Mouse (Mus musculus) G1E (cell line): Measurements from ENCODE around the gene Macrod2. TPM values are rescaled to one million over a fixed set of nuclear protein-coding genes. Genes with fewer than 3 reads are reported as not detected.

ENCODE experiments used
- ATAC-seq: 2 replicates; pipeline ENCODE4 v1.8.0; 2016; ENCODE audit warnings: mild to moderate bottlenecking; ENCODE audit not compliant: insufficient number of reproducible peaks, poor library complexity, low FRiP score, severe bottlenecking; ENCODE audit errors: extremely low read depth
- DNase-seq: peaks from one replicate; pipeline ENCODE4 v3.0.0; 2012; ENCODE audit warnings: low spot score
- H3K27me3 ChIP-seq: 2 replicates; pipeline ENCODE4 v1.6.1; 2012; ENCODE audit warnings: mild to moderate bottlenecking, low read length, inconsistent platforms; ENCODE audit not compliant: insufficient read depth
- H3K36me3 ChIP-seq: replicated peaks from 2 replicates; pipeline ENCODE3; 2012; ENCODE audit warnings: mild to moderate bottlenecking, inconsistent platforms
- H3K4me1 ChIP-seq: 2 replicates; pipeline ENCODE4 v1.6.1; 2012; ENCODE audit warnings: low read depth, low read length, inconsistent platforms, mixed read lengths; ENCODE audit not compliant: insufficient read depth
- H3K4me3 ChIP-seq: 2 replicates; pipeline ENCODE4 v1.5.1; 2012; ENCODE audit warnings: low read depth, mild to moderate bottlenecking, inconsistent platforms, low read length, moderate library complexity, mixed read lengths
- H3K9me3 ChIP-seq: replicated peaks from 2 replicates; pipeline ENCODE4 v1.6.1; 2012; ENCODE audit warnings: inconsistent platforms
- CTCF ChIP-seq: IDR thresholded peaks from 2 replicates; pipeline ENCODE4 v1.5.1; 2012; ENCODE audit warnings: low read depth, low read length, inconsistent platforms, mixed read lengths
- GATA1 ChIP-seq: IDR thresholded peaks from 2 replicates; pipeline ENCODE4 v1.6.1; 2012; ENCODE audit warnings: borderline replicate concordance, low read length, inconsistent platforms, mixed read lengths
- GATA2 ChIP-seq: IDR thresholded peaks from 2 replicates; pipeline ENCODE4 v1.6.1; 2012; ENCODE audit warnings: low read depth, low read length, inconsistent platforms, borderline replicate concordance
- POLR2AphosphoS5 ChIP-seq: IDR thresholded peaks from 2 replicates; pipeline ENCODE4 v1.6.1; 2012; ENCODE audit warnings: low read depth, low read length, inconsistent platforms; ENCODE audit not compliant: insufficient replicate concordance
- TAL1 ChIP-seq: conservative IDR thresholded peaks from 2 replicates; pipeline ENCODE4 v1.6.1; 2012; ENCODE audit warnings: low read depth, low read length, inconsistent platforms, mixed read lengths
- polyA plus RNA-seq: library from polyadenylated mRNA; stranded (reverse); fragments of >175 nt; gene quantifications from 2 replicates; pipeline ENCODE4 v1.2.3, GENCODE M21; 2012
- total RNA-seq, 2 experiments: library from RNA; stranded (forward) in 1 of 2; stranded (reverse) in 1 of 2; fragments of 200-1000 nt in 1 of 2; fragments of >200 nt in 1 of 2; fragmentation: Nextera tagmentation in 1 of 2; gene quantifications; 2 replicates each; pipeline ENCODE4 v1.2.3; 2014 to 2017

The Macrod2 gene
- total and polyA plus RNA-seq, 3 experiments, result 0.38 TPM; not detected in 2

DNA sequence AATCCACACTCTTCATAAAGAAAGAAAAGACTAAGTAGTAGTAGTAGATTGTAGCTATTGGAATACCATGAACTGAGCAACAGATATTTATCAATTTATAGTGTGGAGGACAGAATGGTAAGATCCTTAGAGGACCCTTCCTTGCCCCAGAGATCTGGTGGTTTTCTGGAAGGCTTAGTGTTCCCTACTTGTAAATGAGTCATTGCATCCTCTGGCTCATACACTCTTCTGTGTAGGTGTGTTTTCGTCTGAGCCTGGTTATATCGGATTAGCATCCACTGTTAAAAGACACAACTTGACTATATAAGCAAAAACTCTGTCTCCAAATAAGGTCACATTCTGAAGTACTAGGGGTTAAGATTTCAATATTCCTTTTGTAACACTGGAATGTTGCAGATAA, 905.9 kb downstream of the Macrod2 start:
- H3K4me1 ChIP-seq, result no peaks in the 10 kb centered on the region
- no peaks in the 10 kb centered on the region for H3K27me3 ChIP-seq
- H3K36me3 ChIP-seq, result no peaks in the 10 kb centered on the region
- TF ChIP-seq GATA1 (no peak), POLR2AphosphoS5 (no peak), TAL1 (no peak), GATA2 (no peak), CTCF (no peak)
- H3K4me3 ChIP-seq, result no peak overlapping the region
- DNase-seq (no peak), ATAC-seq (no peak)
- no peaks in the 10 kb centered on the region for H3K9me3 ChIP-seq

DNA sequence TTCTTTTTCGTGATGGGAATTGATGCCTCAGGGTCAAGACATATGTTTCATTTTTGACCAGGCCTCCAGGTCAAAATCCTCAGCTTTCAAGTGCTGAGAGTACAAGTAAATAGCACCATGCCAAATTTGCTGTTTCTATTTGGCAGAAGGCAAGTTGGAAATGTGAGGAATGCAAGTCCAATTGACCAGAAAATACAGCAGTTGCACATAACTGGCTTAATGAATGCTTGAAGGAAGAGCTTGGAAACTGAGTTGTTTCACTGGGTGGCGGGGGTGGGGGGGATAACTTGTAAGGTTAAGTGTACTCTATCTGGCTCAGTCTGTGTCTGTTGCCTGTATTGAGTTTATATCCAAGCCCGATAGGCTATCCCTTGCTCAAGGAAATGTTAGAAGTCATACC, 913.3 kb downstream of the Macrod2 start:
- no peak overlapping the region for H3K4me3 ChIP-seq
- no peaks in the 10 kb centered on the region for H3K27me3 ChIP-seq
- TF ChIP-seq POLR2AphosphoS5, result no peak
- no peak for TF ChIP-seq GATA2
- no peak for TF ChIP-seq GATA1
- no peak for TF ChIP-seq CTCF
- no peak for TF ChIP-seq TAL1
- no peak for ATAC-seq
- H3K4me1 ChIP-seq, result no peaks in the 10 kb centered on the region
- no peaks in the 10 kb centered on the region for H3K36me3 ChIP-seq
- no peak for DNase-seq
- H3K9me3 ChIP-seq, result peaks cover 7% of the 10 kb centered on the region

DNA sequence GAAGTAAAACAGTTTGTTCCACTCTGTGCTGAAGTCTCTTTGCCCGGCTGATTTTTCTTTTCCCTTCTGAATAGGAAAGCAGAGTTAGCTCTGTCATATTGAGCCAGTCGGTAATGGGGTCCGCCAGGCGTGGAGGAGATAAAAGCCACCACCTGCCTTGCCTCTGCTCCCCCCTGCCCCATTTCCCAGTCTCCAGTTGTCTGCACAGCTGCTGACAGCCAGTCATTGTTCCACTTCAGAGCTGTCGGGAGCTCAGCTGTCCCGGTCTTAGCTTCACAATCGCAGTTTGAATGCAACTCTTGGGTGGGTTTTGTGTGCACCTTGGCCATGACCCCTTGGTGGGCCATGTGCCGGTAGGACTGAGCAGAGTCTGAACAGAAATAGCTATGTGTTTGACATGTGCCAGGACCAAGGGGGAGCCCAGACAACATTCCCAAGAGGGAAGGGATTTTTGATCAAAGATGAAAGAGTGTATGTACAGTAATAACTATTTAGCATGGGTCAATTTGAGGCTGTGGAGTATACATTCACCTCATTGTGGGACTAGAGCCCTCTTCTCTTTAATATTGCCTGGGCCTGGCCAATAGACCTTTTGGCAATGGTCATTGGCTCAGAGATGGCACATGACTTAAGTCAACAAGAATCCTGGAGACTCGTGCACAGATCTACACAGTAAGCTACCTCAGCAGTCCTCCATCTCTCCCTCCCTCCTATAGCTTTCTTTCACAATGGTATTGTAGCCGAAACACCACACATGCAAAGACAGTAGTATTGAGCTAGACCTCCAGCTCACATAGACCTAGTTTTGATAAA, 917.2 kb downstream of the Macrod2 start:
- H3K4me1 ChIP-seq, result no peaks in the 10 kb centered on the region
- H3K9me3 ChIP-seq, result peaks cover 7% of the 10 kb centered on the region
- no peak overlapping the region for H3K4me3 ChIP-seq
- ATAC-seq, result no peak
- H3K27me3 ChIP-seq, result no peaks in the 10 kb centered on the region
- no peak for DNase-seq
- TF ChIP-seq GATA1 (no peak), TAL1 (no peak), CTCF (no peak), GATA2 (no peak), POLR2AphosphoS5 (no peak)
- no peaks in the 10 kb centered on the region for H3K36me3 ChIP-seq

DNA sequence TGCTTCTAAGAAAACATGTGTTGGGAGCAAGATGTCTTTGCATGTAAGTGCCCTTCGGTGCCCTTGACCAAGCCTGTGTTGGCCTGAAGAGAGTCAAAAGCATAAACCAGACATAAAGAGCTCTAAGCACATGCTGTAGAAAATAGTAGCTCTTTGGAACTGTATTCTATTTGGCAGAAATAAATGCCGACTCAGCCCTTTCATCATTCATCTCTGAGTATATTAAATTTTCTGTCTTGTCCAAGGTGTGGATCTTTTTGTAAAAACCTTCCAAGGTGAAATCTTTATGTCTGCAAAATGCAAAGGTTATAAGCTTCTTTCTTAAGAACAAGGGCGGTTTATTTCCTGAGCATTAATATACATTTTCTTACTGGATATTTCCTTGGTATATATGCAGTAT, 920.2 kb downstream of the Macrod2 start:
- Histone ChIP-seq H3K4me3 (no peak overlapping the region), H3K9me3 (peaks cover 6% of the 10 kb centered on the region), H3K4me1 (no peaks in the 10 kb centered on the region), H3K36me3 (no peaks in the 10 kb centered on the region), H3K27me3 (no peaks in the 10 kb centered on the region)
- no peak for DNase-seq
- TF ChIP-seq TAL1 (no peak), CTCF (no peak), GATA2 (no peak), POLR2AphosphoS5 (no peak), GATA1 (no peak)
- ATAC-seq, result no peak

DNA sequence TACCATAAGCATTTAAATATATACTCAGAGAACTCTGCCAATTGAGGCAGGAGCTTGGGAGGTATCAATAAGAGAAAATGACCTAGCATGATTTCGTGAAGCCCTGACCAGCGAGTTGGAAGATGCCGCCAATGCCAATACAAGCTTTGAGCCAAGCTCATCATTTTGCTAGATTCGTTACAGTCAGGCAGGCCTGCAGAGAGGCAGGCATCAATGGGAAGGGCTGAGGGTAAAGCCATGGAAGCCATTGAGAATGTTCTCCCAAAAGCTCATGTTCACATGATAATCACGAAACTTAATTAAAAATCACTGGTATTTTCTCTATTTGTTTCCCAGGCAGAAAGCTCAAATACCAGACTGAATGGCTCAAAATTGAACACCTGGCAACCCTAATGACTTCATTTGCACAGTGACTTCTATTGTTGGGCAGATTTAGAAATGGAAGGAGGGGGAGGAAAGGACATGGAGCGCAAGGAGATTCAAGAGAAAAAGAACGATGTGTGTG, 928.9 kb downstream of the Macrod2 start:
- Histone ChIP-seq H3K9me3 (no peaks in the 10 kb centered on the region), H3K4me1 (no peaks in the 10 kb centered on the region), H3K36me3 (no peaks in the 10 kb centered on the region), H3K27me3 (no peaks in the 10 kb centered on the region), H3K4me3 (no peak overlapping the region)
- no peak for DNase-seq
- ATAC-seq, result no peak
- TF ChIP-seq CTCF, result no peak
- no peak for TF ChIP-seq GATA2
- TF ChIP-seq GATA1, result no peak
- TF ChIP-seq TAL1, result no peak
- no peak for TF ChIP-seq POLR2AphosphoS5

DNA sequence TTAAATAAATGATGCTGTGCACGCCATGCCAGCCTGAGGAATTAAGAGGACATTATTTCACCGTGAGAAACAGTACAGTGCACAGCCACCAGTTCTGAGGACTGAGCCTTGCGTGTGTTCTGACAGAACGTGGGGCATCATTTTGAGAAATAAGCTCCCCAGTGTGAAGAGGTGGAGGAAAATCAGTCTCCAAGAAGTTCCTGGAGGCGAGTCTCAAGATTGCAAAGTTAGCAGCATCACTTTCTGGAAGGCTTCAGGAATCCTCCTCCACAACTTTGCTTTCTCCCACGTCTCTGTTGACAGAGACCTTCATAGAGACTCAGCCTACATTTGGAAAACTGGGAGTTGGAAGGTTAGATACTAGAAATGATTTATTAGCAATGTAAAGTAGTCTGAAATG, 932.2 kb downstream of the Macrod2 start:
- TF ChIP-seq GATA2 (no peak), GATA1 (no peak), TAL1 (no peak), CTCF (no peak), POLR2AphosphoS5 (no peak)
- 0 out of 2 replicates have a peak, but pooled peaks cover 3% of the 10 kb centered on the region for H3K9me3 ChIP-seq
- H3K4me1 ChIP-seq, result no peaks in the 10 kb centered on the region
- no peaks in the 10 kb centered on the region for H3K36me3 ChIP-seq
- DNase-seq, result no peak
- no peak overlapping the region for H3K4me3 ChIP-seq
- no peak for ATAC-seq
- no peaks in the 10 kb centered on the region for H3K27me3 ChIP-seq
